Mouse (Mus musculus) T-helper 17 cell (primary cell): ENCODE data around the gene Tmem53.

ENCODE experiments used
- in situ Hi-C, 2 experiments: fragments of 300-600 bp; cut with MboI, MseI; formaldehyde crosslinking; loops; 1 replicate in 1 of 2; 2 replicates in 1 of 2; pipeline ENCODE4 v1.15.1; 2025; ENCODE audit warnings: high pct_unique_total_duplicates in 2 of 2

The Tmem53 gene

GRCm38 (mm10) chr4:117314849-117315500 lies 63.2 kb downstream of the Tmem53 start:
- in situ Hi-C loops: no loop called here

DNA sequence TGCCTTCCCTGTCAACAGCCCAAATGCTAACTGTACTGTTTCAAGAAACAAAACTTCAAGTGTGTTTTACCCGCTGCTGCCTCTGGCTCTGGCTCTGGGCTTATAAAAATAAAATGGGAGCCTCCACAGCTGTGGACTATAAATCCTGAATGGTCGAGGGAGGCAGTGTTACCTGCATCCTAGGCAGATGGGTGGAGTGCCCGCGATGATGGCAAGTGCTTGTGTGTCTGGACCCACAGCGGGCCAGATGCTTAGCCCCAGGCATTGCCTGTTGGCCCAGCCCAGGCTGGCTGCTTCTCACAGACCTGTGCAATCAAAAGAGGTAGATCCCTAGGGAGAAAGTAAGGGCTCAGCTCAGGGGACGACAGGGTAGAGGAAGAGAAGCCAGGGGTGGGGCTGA lies 65.0 kb downstream of the Tmem53 start:
- in situ Hi-C loops: no loop called here

DNA sequence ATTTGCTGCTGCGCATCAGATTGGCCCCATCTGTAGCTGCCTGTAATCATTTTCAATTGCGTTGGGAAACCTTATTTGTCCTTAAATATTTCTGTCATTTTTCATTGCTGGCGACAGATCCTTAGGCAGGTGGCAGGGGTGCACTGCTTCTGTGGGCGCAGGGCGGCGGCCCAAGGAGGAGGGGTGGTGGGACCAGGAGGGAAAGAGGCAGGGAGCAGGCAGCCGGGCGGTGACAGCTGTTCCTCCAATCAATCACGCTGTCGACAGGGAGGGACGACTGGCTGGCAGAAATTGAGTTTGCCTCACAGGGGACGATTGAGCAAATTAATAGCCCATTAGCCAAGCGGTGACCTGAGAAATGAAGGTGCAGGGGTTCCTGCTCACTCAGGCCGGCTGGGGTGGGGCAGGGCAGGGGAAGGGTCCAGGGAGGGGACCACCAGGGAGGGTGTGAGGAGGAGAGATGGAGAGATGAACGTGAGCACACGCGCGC lies 66.0 kb downstream of the Tmem53 start:
- in situ Hi-C loops: no loop called here
